Mouse (Mus musculus): Measurements from ENCODE around the gene Gna15.

Gene Gna15

DNA sequence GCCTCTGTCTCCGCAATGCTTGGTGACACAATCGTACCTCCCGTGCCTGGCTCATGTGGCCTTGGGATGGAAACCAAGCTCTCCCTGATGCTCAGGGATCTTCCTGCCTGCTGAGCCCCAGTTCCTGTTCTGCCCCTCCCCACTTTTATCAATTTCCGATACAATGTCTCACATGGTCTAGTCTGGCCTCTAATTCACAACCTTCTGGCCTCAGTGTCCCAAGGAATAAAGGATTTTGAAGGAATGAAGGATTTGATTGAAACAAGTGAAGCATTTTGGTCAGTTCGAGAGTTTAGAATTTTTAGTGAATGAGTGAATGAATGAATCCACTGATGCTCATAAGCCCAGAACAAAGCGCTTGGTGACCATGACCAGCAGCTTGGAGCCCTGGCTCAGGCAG, 883 bp downstream of the Gna15 start:
- DNase-seq: no peak

DNA sequence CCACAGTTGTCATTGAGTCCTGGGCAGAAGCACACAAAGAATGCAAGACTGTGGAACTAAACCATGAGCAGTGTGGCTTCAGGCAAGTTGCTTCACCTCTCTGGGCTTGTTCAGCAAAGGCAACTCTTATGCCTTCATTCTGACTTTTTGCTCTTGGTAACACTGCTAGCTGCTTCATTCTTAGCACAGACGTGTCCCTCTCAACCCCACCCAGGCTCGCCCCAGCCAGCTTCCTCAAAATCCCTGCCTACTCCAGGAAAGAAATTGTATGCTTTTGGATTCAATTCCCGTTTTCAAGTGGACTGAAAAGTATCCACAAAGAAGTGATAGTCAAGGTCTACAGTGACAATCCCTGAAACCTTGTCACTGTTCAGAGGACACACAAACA, 4.1 kb downstream of the Gna15 start:
- DNase-seq: no peak

DNA sequence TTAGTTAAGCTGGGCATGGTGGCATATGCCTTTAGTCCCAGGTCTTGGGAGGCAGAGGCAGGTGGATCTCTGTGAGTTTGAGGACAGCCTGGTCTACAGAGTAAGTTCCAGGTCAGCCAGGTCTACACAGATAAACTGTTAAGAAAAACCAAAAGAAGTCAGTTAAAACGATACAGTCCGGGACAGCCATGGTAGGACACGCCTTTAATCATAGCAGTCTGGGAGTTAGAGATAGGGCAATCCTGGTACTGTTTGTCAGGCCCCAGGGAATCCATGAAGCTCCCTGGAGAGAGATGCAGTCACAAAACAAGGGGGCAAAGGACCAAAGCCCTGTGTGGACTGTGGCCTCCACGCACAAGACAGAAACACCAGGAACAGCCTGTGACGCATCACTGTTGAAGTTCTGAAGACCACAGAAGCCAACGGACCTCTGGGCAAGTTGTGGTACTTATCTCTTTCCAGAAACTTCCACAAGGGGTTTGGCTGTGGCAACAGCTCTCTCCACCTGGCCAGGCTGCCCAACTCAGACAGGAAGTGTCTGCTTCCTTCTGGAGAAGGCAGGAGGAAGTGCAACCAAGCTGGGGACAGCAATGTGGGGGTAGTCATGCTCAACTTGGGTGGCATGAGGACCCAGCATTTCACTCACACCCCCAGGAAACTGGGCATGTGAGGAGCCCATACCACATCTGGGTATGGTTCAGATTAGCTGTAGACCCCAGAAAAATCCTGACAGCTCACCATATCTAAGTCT, 4.6 kb downstream of the Gna15 start:
- DNase-seq: no peak

DNA sequence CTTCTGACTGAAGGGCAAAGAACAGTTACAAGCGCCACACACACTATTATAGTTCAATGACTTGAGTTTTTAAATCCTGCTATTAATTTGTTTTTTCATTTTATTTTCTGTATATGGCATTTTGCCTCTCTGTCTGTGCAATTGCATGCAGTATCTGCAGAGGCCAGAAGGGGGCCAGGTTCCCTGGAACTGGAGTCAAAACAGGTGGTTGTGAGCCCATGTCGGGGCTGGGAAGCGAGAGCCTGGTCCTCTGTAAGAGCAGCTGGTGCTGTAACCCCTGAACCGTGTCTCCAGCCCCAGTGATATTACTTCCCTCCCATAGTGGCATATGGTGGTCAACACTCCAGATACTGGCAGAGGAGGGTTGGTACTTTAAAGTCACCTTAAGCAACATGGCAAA, 5.5 kb downstream of the Gna15 start:
- DNase-seq: peak; percentile 81

DNA sequence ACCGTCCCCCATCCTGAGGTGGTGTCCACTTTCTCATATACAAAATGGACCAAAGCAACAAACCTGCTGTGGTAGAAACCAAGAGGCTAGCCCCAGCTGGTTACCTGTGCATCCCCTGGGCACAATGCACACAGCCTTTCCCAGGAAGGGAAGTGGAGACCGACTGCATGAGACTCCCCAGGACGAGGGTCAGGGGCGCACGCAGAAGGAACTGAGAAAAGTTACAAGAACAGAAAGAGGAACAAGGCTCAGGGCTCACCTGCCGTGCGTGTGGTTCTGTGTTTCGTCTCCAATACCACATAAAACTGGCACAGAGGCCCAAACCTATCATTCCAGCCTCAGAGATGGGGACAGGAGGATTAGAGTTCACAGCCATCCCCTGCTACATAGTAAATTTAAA, 6.8 kb downstream of the Gna15 start:
- no peak for DNase-seq

DNA sequence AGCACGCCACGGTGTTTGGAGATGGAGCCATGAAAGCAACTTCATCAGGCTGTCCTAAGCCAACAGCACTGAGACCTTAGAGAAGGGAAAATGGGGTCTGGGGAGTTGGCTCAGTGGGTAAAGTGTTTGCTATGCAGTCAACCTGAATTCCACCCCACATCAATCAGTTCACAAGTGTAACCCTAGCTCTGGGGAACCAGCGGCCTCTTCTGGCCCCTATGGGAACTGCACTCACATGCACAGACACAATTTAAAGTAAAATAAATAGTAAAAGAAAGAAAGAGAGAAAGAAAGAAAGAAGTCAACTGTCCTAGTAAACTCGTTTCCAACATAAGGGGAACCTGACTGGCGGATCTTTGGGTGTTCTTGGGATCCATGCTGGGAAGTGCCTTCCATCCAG, 10.2 kb downstream of the Gna15 start:
- no peak for DNase-seq

DNA sequence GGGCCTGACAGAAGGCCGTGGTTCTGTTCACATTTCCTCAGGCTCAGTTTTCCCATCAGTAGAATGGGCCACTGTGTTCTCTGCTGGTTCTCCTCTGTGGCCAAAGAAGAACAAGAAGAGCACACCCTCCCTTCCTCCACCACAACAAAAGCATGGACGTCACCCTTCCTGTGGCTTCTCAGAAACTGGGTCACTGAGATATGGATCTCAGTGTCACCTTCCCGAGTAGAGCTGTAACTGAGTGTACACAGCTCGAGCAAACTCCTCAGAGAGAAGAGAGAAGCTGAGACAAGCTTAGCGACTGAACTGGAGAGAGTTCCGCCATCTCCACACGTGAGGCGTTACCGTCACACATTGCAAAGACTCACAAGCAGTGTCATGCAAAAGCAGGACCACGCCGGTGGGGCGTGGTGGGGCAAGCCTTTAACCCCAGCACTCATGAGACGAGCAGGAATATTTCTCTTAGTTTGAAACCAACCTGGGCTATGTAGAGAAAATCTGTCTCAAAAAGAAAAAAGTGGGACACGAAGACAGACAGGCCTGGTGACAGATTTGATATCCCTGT, 13.7 kb downstream of the Gna15 start:
- DNase-seq: no peak

DNA sequence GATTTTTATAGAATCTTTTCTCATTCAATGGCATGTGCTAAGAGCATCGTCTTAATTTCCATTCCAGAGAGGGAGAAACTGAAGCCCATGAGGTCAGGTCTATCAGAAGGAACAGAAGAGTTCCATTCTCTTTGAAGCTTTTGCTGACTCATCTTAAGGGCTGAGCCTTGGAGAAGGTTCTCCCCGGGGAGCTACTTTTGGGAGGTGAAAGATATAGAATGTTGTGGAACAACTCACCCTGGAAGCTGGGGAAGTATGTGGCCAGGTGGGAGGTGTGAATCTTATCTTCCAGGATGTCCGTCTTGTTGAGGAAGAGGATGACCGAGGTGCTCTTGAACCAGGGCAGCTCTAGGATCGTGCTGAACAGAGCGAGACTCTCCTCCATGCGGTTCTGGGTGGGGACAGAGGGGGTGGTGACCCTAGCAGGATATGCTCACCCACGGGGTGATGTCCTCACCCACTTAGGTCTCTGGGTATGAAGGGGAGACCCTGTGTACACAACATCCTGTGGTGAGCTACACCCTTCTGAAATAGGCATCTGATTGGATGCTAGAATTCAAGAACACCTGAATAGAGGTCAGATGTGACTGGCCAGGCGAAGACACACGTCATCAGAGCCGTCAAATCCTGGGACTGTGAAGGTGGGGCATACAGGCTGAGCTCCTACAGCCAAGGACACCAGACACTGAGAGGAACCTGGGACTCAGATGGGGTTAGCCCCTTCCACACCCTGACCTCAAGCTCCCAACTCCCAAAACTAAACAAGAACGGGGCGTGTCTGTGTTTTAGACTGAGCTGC, 16.1 kb downstream of the Gna15 start:
- DNase-seq: no peak

DNA sequence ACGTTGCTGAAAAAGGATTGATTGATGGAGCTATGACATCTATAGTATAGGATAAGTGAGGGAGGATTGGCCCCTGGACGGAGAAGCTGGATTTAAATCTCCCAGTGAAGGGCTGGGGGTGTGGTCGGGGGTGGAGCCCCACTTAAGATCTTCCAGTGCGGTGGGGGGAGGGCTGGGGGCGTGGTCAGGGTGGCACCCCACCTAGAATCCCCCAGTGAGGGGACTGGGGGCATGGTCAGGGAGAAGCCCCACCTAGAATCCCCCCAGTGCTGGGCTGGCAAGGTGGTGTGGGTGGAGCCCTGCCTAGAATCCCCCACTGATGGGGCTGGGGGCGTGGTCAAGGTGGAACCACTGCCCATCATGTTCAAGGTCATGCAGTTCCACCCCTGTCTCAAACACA, 16.9 kb downstream of the Gna15 start:
- DNase-seq: no peak

DNA sequence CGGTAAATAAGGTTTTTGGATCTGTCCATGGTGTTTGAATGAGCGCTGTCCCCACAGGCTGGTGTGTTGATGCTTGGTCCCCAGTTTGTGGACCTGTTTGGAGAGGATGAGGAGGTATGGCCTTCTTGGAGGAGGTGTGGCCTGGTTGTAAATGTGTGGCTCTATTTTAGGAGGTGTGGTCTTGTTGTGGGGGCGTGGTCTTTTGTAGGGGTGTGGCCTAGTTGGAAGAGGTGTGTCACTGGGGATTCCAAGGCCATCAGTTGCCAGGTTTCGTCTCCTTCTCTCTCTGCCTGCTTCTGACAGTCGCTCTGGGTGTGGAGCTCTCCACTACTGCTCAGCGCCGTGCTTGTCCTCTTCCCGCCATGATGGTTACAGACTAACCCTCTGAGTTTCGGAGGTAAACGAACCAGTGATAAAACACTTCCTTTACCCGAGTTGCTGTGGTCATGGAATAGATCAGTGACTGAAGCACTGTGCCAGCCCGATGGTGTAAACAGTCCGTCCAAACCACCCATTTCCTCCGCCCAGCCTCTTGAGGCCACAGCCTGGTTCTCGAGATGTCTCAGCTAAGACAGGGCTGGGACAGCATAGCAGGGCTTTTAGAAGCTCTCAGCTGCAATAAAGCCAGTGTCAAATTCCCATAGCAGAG, 18.9 kb downstream of the Gna15 start:
- DNase-seq: no peak

DNA sequence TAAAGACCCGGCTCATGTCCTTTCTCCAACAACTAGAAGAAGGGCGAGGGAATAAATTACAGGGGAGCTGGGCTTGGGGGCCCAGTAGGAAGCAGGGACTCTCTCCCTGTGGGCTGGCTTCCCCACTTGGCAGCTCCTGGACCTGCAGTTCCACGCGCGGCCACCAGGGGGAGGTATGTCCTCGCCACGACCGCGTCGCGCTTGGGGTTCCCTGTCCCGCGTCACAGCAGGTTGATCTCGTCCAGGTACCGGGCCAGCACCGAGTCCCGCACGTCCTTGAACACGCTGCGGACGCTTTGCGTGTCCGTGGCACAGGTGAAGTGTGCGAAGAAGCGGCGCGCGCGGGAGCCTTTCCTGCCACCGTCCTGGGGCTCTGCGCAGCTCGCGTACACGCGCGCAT, 21.4 kb downstream of the Gna15 start:
- peak; percentile 94 for DNase-seq

DNA sequence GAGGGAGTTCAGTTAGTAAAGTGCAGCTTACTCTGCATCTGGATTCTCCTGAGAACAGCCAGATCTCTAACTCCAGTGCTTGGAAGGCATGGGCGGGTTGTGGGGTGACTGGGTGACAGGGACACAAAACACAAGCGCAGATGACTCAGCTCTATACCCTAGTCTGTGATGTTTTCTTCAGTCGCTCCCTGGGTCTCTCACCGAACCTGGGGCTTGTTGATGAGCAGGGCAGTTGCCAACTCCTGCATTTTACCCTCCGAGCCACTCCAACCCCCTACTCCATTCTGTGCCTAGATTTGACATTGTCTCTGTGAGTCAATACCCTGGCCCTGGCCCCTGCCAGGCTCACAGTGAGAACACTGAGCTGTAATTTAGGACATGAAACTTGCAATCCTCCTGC, 22.2 kb downstream of the Gna15 start:
- no peak for DNase-seq

DNA sequence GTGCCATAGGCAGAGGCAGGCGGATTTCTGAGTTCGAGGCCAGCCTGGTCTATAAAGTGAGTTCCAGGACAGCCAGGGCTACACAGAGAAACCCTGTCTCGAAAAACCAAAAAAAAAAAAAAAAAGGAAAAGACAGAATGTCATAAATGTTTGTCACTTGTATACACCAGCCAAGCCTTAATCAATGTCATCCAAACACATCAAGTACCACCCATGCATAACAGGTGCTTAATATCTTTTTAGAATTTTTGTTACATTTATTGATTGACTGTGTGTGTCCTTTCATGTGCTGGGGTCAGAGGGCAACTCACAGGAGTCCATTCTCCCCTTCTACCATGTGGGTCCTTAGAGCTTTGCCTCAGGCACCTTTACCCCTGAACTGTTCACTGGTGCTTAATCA, 24.0 kb downstream of the Gna15 start, which contains the start of gene S1pr4:
S1pr4 (minus strand) TSS at position 101 of the 400 bp plus-strand sequence.
- DNase-seq: no peak

DNA sequence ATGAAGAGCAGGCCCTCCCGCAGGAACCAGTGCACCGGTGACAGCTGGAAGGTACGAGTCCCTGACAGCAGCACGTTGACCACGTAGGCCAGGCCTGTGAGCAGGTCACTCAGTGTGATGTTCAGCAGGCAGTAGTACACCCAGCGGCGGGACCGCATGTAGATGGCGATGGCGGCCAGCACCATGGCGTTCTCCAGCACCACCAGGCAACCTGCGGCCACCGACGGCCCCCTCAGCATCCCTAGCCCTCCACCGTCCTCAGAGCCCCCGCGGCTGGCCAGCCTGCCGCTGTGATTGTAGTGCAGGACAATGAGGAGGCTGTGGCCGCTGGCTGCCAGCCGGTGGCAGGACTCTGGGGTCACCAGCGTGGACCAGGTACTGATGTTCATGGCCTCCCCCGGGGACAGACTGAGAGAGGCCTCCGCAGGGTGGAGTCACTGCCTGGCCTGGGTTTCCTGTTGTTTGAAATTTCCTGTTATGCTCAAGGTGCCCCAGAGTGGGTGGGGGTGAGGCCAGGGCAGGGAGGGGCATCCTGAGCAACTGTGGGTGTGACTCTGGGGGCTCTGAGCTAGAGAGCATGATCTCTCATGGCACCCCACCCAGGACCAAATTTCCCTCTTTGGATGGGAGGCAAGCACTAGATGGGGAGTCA, 24.6 kb downstream of the Gna15 start:
- peak; percentile 31 for DNase-seq

DNA sequence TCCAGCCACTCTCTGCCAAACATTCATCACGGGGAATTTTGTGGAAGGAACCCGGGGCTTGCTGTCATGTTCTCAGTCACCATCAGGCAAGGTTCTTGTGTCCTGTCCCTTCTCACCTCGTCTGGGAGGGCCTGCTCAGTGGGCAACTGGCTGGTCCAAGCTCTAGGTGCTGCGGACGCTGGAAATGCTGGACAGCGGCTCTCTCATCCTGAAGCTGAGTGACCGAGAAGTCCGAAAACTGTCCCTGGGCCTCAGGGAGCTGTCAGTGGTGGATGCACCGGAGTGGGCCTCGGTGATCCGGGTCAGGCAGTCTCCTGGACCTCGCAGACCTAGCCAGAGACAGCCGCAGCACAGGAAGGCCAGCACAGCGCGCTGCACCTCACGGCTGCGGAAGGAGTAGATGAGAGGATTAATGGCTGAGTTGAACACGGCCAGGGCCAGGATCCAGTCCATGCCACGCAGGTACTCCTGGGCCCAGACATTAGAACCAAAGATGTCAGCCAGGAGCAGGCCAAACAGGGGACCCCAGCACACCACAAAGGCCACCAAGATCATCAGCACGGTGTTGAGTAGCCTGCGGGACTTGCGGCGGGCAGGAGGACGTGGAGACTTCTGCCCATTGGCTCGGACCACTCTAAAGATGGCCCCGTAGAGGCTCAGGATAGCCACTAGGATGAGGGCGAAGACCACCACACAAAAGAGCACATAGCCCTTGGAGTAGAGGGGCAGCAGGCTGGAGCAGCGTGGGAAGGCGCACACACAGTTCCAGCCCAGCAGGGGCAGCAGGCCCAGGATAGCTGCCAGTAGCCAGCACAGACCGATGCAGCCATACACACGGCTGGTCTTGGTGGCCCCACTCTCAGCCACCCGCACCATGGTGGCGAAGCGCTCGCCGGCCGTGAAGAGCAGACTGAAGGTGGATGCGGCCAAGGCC, 25.4 kb downstream of the Gna15 start:
- DNase-seq: no peak

DNA sequence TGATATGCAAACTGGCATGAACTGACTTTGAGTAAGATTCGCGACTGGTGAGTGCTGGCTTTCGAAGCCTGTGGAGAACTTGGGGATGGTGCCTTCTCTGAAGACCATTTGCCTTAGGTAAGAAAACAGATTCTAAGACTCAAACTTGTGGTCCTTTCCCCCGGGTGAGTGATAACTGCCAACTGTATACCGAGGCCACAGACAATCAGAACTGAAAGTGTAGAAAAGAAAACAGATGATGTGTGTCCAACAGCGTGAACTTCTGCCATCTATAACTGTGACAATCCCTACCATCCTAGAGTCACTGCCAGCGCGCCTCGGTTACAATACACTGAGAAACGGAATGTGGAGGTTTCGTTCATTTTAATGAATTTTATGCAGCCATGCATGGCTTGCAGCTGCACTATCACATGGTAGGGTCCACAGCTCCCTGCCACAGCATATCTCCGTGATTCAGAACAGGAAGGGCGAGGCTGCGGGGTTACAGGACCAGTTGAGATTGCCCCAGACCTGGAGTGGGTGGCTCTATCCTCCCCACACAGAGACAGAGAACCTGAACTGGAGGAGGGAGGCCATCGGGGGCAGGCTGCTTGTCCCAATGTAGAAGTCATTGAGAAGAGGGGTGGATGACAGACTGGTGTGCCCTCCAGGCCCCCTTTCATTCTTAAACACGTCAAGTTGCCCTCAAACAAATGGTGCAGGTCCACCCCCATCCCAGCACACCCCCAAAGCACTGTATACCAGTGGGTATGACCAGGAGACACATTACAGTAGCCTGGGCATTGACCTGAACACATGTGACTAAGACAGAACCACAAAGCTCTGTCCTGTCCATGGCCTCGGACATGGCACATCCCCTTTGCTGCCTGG, 26.4 kb downstream of the Gna15 start:
- DNase-seq: no peak

DNA sequence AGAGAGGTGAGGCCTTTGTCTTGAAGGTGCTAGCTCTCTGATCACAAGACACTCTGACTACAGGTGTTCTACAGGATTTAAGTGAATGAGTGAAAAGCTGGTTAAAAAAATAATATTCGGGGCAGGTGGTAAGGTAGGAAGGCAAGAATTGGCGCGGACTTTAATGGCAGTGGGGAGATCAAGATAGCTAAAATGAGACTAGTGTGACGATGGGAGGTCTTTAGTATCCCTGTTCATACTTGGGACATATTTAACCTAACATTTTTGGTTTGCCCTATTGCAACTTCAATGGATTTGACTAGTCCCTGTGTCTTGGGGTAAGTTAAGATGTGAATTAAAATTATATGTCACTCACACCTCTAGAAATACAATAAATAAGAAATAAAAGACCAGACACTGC, 27.1 kb downstream of the Gna15 start:
- DNase-seq: no peak

DNA sequence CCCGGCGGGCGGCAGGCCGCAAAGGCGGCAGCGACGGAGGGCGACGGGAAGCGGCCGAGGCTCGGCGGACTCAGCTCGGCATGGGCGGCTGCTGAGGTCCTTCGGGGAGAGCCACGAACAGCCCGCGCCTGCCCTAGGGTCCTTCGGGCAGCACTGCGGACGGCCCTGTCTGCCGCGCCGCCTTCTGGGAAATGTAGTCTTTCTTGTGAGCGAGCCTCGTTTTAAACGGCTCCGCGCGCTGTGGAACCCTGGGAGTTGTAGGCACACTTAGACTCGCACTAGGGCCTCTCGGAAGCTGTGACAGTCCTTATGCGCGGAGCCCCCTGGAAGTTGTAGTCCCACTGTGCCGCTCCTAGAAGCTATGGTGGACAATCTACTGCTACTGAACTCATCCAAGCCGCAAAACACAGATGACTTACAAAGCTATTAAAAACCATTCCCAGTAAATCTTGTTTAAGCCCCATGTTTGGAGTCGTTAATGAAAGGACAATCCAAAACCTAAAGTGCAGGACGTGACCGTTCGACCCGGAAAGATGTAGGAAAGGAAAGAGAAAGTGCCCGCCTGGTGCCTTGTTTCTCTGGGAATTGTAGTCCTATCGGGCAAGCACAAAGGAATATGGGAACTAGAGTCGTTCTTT, 27.6 kb downstream of the Gna15 start, which contains the start of gene Ncln:
Ncln (minus strand) TSS at position 129 of the 638 bp plus-strand sequence.
- peak; percentile 99 for DNase-seq

DNA sequence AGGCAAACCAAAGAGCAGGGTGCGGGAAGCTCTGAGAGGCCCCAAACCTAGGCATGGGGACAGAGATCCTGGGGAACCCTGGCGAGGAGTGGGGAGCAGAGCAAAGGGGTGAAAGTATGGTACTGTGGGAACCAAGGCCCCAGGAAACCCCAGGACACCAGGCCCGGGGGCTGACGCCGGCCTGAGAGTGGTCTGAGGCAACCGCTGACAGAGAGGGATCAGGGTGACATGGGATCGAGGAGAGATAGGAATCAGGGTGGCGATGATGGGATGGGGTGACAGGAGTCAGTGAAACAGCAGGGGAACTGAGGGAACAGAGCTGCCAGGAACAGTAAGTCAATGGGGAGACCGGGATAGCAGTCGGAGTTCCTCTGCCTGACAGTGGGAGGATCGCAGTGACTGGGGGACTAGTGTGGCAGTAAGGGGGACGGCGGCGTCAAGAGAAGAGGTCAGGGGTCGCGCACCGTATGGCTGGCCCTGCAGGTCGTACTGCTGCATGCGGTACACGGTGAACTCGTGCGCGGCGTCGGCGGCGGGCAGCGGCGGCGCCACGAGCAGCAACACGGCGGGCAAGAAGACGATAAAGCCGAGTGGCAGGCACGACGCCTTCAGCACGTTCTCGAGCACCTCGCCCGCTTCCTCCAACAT, 28.3 kb downstream of the Gna15 start:
- DNase-seq: no peak

DNA sequence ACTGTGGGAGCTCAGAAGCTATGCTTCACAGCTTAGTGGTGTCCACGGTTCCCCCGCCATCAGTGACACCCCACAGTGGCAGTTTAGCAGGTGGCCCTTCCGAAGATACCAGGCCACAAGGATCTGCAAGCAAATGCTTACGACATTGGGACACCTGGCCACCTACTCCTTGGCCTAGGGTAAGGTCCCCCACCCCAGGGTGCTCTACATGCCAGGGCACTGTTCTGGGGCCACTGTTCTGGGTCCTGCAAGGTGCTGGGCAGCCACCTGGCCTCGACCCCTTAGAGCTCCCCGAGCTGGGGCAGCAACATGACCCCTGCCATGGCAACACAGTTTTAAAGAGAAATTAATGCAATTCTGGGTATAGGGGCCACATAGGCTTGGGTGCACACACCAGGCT, 28.9 kb downstream of the Gna15 start:
- no peak for DNase-seq

Data from kidney, adult 18-20 months (tissue).